Mouse (Mus musculus): ENCODE results near the gene Shank2. TPM values are rescaled to one million over a fixed set of nuclear protein-coding genes. Genes with fewer than 3 reads are reported as not detected.

Gene Shank2
- total RNA-seq, 2 experiments from 2014 or later: 162 to 172 TPM

DNA sequence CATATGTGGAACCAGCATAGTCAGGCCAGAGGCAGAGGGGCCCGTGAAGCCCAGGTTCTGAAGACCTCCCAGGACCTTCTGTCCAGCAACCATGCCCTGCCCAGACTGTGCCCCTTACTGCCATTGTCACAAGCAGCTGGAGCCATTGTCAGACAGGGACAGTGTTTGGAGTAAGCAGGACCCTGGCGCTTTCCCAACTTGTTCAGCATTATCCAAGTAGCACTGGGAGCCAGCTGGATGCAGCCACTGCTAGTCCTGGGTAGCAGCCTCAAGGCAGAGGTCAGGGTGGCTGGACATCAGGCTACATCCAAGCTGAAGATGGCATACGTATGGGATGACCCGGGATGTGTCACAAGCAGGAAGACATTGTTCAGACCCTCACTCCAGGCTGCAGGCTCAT, 187.7 kb downstream of the Shank2 start:
- DNase-seq (ENCODE audit: extremely low spot score in 1 of 2, low spot score in 2 of 2): no peak
- intact Hi-C loops (cut with DNase I): no loop called here

DNA sequence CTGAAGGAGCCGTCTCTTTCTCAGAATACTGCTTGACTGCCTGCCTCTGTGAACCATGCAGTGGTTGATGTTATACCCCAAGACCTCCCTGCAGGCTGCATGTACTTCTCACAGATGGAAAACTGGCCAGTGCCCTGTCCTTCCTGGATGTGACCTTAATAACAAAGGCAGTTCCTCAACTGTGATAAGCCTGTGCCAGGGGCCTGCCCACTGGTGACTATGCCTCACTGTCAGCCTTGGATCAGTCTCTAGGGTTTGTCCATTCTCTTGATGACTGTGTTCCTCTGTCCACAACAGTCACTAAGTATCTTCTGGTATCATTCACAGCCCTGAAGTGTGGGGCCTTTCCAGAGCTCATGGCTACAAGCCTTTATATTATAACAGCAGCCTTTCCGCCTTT, 196.8 kb downstream of the Shank2 start:
- intact Hi-C loops (cut with DNase I): no loop called here
- DNase-seq (ENCODE audit: extremely low spot score in 1 of 2, low spot score in 2 of 2): no peak

DNA sequence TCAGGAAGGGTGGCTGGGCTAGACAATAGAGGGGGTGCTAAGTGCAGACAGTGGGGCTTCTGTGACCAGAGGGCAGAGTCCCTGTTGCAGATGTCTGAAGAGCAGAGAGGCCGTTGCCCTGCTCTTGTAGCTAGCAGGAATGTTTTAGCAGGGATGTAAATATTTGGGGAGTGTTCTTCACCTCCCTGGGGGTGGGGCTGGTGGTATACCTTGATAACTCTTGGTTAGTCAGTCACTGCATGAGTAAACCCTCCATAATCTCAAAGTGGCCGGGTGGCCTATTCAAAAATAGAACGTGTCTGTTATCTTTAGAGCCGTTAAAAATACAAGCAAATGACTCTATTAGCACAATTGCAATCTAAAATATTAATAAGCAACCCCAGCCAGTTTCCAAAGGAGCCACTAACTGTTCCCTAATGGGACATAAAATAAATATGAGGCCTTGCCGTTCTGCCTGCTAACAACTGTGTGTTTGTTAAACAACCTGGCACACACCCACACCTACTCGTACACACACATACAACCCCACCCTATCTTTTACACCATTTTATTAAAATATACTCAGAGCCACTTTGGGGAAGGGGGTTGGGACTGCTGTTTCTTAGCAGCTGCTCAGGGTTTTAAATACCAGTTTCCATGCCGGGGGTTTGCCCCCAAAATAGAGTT, 200.4 kb downstream of the Shank2 start:
- intact Hi-C loops (cut with DNase I): loop anchor here (10.0 kb wide), 1 partner anchor 307 kb away; no protein-coding TSS in a partner anchor

DNA sequence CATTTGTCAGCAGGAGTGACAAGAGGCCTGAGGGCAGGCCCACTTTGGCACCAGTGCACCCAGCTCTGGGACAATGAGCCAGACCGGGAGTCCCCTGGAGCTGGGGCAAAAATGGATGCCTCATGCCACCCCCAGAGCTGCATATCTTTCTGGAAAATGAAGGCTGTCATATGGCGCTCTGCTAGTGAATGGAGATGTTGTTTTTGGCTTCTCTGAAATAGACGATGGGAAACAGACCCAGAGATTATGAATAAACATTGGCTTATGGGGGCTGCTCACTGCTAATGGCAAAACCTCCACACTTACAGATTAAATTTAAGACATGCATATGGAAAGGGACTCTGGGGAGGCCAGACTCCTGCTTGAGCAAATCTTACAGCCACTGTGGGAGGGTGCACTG, 202.6 kb downstream of the Shank2 start:
- peak in 1 of 2 experiments; percentile 31 for DNase-seq (ENCODE audit: extremely low spot score in 1 of 2, low spot score in 2 of 2)
- intact Hi-C loops (cut with DNase I): loop anchor here (10.0 kb wide), 1 partner anchor 309 kb away; no protein-coding TSS in a partner anchor

More for the DNA sequence above, 200.4 kb downstream of the Shank2 start:
- no peak for DNase-seq (ENCODE audit: extremely low spot score in 1 of 2, low spot score in 2 of 2)

- intact Hi-C loops (cut with DNase I): loop anchor here (10.0 kb wide), 1 partner anchor 310 kb away; no protein-coding TSS in a partner anchor
- DNase-seq (ENCODE audit: extremely low spot score in 1 of 2, low spot score in 2 of 2): no peak
These were observed 203.4 kb downstream of the Shank2 start for GRCm38 (mm10) chr7:144205161-144205560.

DNA sequence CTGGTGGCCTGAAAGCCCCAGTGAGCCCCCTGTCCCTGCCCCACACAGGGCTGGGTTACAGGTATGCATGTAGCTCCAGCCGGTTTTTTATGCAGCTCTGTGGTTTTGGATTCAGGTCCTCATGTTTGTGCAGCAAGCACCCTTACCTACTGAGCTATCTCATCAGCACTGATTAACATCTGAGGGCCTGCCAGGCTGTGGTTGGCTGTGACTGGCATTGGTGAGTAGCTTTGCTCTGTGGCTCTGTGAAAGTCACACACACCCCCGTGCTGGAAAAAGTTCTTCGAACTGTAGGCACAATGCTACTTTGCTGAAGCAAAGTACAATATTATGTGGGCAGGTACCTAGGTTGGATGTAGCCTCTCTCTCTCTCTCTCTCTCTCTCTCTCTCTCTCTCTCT, 204.1 kb downstream of the Shank2 start:
- no peak for DNase-seq (ENCODE audit: extremely low spot score in 1 of 2, low spot score in 2 of 2)
- intact Hi-C loops (cut with DNase I): loop anchor here (10.0 kb wide), 1 partner anchor 311 kb away; no protein-coding TSS in a partner anchor

DNA sequence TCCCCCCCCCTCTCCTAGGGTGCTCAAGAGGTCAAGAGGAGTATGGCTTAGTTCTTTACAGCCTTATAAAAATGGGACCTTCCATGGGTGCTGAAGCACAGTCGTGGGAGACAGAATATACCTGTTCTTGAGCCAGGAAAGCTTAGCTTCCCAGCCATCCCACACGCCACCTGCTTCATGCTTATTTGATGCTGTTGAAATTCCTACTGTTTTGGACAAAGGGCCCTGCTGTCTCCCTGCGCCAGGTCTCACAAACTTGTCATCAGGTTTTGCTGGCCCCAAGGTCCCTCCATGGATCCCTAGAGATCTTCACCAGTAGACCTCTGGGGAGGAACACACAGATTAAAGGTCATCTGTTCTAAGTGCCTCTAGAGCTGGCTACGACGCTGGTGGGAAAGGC, 204.5 kb downstream of the Shank2 start:
- no peak for DNase-seq (ENCODE audit: extremely low spot score in 1 of 2, low spot score in 2 of 2)
- intact Hi-C loops (cut with DNase I): loop anchor here (10.0 kb wide), 1 partner anchor 311 kb away; no protein-coding TSS in a partner anchor

- DNase-seq (ENCODE audit: extremely low spot score in 1 of 2, low spot score in 2 of 2): peak in 1 of 2 experiments; percentile 34
- intact Hi-C loops (cut with DNase I): loop anchor here (10.0 kb wide), 1 partner anchor 312 kb away; no protein-coding TSS in a partner anchor
These were observed 205.4 kb downstream of the Shank2 start for GRCm38 (mm10) chr7:144207100-144207499.

DNA sequence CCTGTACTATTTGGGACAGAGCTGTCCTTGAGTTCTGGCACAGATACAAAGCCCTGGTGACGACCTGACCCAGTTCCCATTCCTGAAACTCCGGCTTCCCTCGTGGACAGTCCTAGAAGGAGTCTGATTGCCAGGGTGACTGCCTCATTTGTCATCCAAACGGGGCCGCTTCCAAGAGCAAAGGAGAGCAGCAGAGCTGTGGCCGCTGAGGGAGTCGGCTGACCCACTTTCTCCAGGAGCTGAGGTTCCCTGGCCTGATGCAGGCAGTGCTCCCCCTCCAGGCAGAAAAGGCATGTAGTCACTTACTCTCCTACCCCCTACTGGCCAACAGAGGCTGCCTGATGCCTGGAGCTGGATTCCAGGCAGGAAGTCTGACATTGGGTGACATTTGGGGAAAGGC, 206.1 kb downstream of the Shank2 start:
- intact Hi-C loops (cut with DNase I): loop anchor here (10.0 kb wide), 1 partner anchor 313 kb away; no protein-coding TSS in a partner anchor
- DNase-seq (ENCODE audit: extremely low spot score in 1 of 2, low spot score in 2 of 2): peak; percentile 78 to 84

DNA sequence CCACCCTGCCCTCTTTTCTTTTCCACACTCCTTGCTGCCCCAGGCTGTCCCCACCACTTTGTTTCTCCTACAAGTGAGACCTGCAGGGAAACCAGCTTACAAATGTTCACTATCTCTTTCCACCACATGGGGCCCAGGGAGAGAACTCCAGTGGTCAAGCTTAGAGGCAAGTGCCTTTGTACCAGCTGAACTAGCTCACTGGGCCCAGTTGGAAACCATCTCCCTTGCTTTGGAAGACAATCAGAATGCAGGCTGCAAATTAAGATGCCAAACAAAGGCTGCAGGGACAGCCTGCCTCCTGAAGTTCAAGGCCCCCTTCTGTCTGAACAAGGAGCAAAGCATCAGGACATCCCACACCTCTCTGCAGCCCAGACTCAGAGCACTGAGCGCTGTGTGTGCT, 206.9 kb downstream of the Shank2 start:
- no peak for DNase-seq (ENCODE audit: extremely low spot score in 1 of 2, low spot score in 2 of 2)
- intact Hi-C loops (cut with DNase I): loop anchor here (10.0 kb wide), 1 partner anchor 314 kb away; no protein-coding TSS in a partner anchor

GRCm38 (mm10) chr7:144210526-144210925, 208.8 kb downstream of the Shank2 start:
- peak in 1 of 2 experiments; percentile 52 for DNase-seq (ENCODE audit: extremely low spot score in 1 of 2, low spot score in 2 of 2)

GRCm38 (mm10) chr7:144212694-144213093, 211.0 kb downstream of the Shank2 start:
- intact Hi-C loops (cut with DNase I): no loop called here
- DNase-seq (ENCODE audit: extremely low spot score in 1 of 2, low spot score in 2 of 2): no peak

More at GRCm38 (mm10) chr7:144210526-144210925, 208.8 kb downstream of the Shank2 start:
- intact Hi-C loops (cut with DNase I): no loop called here

DNA sequence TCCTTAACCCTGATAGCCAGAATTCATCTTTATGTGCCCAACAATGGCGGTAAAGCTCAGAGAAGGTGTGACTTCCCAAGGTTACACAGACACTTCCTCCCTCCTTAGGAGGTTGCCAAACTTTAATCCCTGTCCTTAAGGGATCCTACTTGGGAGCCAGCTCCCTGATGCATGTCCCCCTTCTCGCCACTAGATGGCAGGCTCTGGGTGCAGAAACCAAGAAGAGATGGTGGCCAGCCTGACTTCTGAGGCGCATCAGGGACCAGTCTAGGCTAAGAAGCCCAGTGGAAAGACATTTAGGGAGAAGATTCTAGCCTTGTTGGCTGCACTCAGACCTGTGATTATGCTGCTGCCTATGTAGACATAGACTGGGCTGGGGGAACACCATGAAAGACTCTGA, 215.5 kb downstream of the Shank2 start:
- intact Hi-C loops (cut with DNase I): loop anchor here (2.0 kb wide), 1 partner anchor 210 kb away; no protein-coding TSS in a partner anchor
- DNase-seq (ENCODE audit: extremely low spot score in 1 of 2, low spot score in 2 of 2): peak; percentile 67 to 70

GRCm38 (mm10) chr7:144228683-144229082, 227.0 kb downstream of the Shank2 start:
- intact Hi-C loops (cut with DNase I): no loop called here

DNA sequence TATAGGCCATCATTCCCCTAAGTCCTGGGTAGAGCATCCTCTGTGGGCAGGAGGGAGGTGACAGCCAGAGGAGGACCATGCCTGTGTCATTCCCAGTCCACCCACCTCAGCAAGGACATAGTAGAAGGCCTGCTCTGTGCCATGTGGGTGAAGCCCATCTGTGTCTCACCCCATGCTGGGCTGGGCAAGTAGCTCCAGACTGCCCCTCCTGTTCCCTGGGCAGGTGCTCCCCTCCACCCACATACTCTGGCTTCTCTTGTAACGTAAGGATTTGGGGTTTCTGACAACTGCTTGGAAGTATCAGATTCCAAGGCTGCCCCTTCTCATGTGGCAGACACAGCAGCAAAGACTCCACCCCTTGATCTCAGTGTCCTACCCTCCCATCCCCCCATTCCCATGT, 227.7 kb downstream of the Shank2 start:
- DNase-seq (ENCODE audit: extremely low spot score in 1 of 2, low spot score in 2 of 2): no peak
- intact Hi-C loops (cut with DNase I): no loop called here

More at GRCm38 (mm10) chr7:144228683-144229082, 227.0 kb downstream of the Shank2 start:
- no peak for DNase-seq (ENCODE audit: extremely low spot score in 1 of 2, low spot score in 2 of 2)

DNA sequence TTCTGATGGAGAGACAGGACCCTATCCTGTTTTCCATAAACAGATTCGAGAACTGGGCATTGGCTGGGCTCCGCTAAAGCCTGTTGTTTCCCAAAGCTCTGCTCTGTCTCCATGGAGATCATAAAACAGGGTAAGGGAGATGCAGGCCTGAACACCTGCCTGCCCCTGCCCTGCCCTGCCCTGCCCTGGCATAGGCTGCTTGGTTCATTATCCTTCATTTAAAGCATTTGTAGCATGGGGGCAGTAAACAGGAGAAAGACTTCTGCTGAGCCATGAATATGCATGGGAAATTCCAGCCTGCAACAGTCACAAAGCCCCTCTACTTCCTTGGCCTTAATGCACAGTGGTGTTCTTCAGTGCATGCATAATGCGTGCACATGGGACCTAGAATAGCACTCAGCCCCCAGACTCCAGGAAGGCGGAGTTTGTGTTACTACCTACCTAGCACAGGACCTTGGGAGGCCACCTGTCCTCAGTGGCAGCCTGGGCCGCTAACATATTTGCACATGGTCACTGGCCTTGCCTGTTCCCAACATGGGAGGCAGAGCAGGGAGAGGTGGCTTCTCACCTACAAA, 230.5 kb downstream of the Shank2 start:
- intact Hi-C loops (cut with DNase I): no loop called here
- no peak for DNase-seq (ENCODE audit: extremely low spot score in 1 of 2, low spot score in 2 of 2)

GRCm38 (mm10) chr7:144233479-144233878, 231.8 kb downstream of the Shank2 start:
- intact Hi-C loops (cut with DNase I): no loop called here
- no peak for DNase-seq (ENCODE audit: extremely low spot score in 1 of 2, low spot score in 2 of 2)

DNA sequence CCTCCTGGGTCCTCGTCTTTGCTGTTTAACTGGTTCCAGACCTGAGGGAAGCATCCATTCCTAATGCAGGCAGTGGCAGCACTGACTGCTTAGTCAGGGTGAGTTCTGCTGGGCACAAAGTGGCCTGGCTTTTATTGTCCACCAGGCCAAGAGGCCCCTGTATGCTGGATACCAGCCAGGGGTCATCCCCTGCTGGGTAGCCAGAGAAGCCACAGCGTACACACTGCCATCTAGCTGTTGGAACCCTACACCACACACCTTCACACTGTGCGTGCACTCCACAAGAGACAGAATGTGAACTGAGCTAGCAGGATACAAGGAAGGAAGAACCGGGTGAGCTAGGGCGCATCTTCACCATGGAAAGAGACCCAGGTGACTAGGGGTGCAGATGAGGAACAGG, 233.1 kb downstream of the Shank2 start:
- no peak for DNase-seq (ENCODE audit: extremely low spot score in 1 of 2, low spot score in 2 of 2)
- intact Hi-C loops (cut with DNase I): no loop called here

- intact Hi-C loops (cut with DNase I): no loop called here
- no peak for DNase-seq (ENCODE audit: extremely low spot score in 1 of 2, low spot score in 2 of 2)
These were observed 233.8 kb downstream of the Shank2 start for GRCm38 (mm10) chr7:144235523-144235922.

- intact Hi-C loops (cut with DNase I): no loop called here
- DNase-seq (ENCODE audit: extremely low spot score in 1 of 2, low spot score in 2 of 2): peak in 1 of 2 experiments; percentile 63
These were observed 235.1 kb downstream of the Shank2 start for GRCm38 (mm10) chr7:144236802-144237201.

Measured in left cerebral cortex, postnatal 10 days (tissue).